Mouse (Mus musculus): ENCODE data around the gene Arl13a.
"Not testable (repeated sequence)": the region's sequence is repeated elsewhere in the genome, so short reads cannot be mapped to it uniquely, and the experiment has no call there.

Arl13a gene

GRCm38 (mm10) chrX:134187201-134187600 lies at the start of gene Arl13a:
Arl13a (plus strand) TSS chrX:134187501.
- DNase-seq (ENCODE audit: low spot score) = not testable (repeated sequence)

- no peak for DNase-seq (ENCODE audit: low spot score)
These were observed 47.3 kb upstream of the Arl13a start for GRCm38 (mm10) chrX:134140024-134140423.

- no peak for DNase-seq (ENCODE audit: low spot score)
These were observed 45.8 kb upstream of the Arl13a start for GRCm38 (mm10) chrX:134141551-134141950.

- no peak for DNase-seq (ENCODE audit: low spot score)
These were observed 45.3 kb upstream of the Arl13a start for GRCm38 (mm10) chrX:134141986-134142385.

- no peak for DNase-seq (ENCODE audit: low spot score)
These were observed 29.1 kb upstream of the Arl13a start for GRCm38 (mm10) chrX:134158151-134158550.

GRCm38 (mm10) chrX:134160442-134160841 lies 26.9 kb upstream of the Arl13a start:
- DNase-seq (ENCODE audit: low spot score) = no peak

GRCm38 (mm10) chrX:134162043-134162720 lies 25.1 kb upstream of the Arl13a start, which contains the start of gene Xkrx:
Xkrx (minus strand) TSS chrX:134162076.
- DNase-seq (ENCODE audit: low spot score) = no peak

- DNase-seq (ENCODE audit: low spot score) = no peak
These were observed 24.5 kb upstream of the Arl13a start for GRCm38 (mm10) chrX:134162826-134163225.

GRCm38 (mm10) chrX:134163484-134163883 lies 23.8 kb upstream of the Arl13a start:
- DNase-seq (ENCODE audit: low spot score) = no peak

- DNase-seq (ENCODE audit: low spot score) = no peak
These were observed 16.7 kb upstream of the Arl13a start for GRCm38 (mm10) chrX:134170584-134170983.

- DNase-seq (ENCODE audit: low spot score) = no peak
These were observed 12.6 kb upstream of the Arl13a start for GRCm38 (mm10) chrX:134174699-134175098.

- DNase-seq (ENCODE audit: low spot score) = no peak
These were observed 21.2 kb downstream of the Arl13a start for GRCm38 (mm10) chrX:134208491-134208890.

GRCm38 (mm10) chrX:134211151-134211642 lies 23.9 kb downstream of the Arl13a start:
- no peak for DNase-seq (ENCODE audit: low spot score)

- DNase-seq (ENCODE audit: low spot score) = no peak
These were observed 30.9 kb downstream of the Arl13a start for GRCm38 (mm10) chrX:134218161-134218560.

GRCm38 (mm10) chrX:134220618-134221017 lies 33.3 kb downstream of the Arl13a start:
- no peak for DNase-seq (ENCODE audit: low spot score)

GRCm38 (mm10) chrX:134221856-134222255 lies 34.6 kb downstream of the Arl13a start, which contains the start of gene Nox1:
Nox1 (minus strand) TSS chrX:134221956.
- no peak for DNase-seq (ENCODE audit: low spot score)

- no peak for DNase-seq (ENCODE audit: low spot score)
These were observed 45.7 kb downstream of the Arl13a start for GRCm38 (mm10) chrX:134233048-134233447.

- no peak for DNase-seq (ENCODE audit: low spot score)
These were observed 51.0 kb downstream of the Arl13a start for GRCm38 (mm10) chrX:134238266-134238665.

GRCm38 (mm10) chrX:134245946-134246345 lies 58.6 kb downstream of the Arl13a start:
- DNase-seq (ENCODE audit: low spot score) = no peak

- DNase-seq (ENCODE audit: low spot score) = no peak
These were observed 60.9 kb downstream of the Arl13a start for GRCm38 (mm10) chrX:134248202-134248601.
